Mouse (Mus musculus) ovary, postnatal 36 days (tissue): ENCODE results near the gene Cd200r1.
A peak's percentile ranks its signal among the peaks of the same experiment; 100 is the strongest.

Experiments used
- DNase-seq: peaks from one replicate; pipeline ENCODE4 v3.0.0; 2022; ENCODE audit warnings: low spot score, mixed read lengths

Gene Cd200r1

GRCm38 (mm10) chr16:44765555-44766319 lies at the start of gene Cd200r1:
Cd200r1 (plus strand) TSS chr16:44765736.
- no peak for DNase-seq

- DNase-seq, result no peak
These were observed 49.0 kb upstream of the Cd200r1 start for GRCm38 (mm10) chr16:44716305-44717140.

- DNase-seq, result no peak
These were observed 48.3 kb upstream of the Cd200r1 start for GRCm38 (mm10) chr16:44717141-44717634.

GRCm38 (mm10) chr16:44717838-44718237 lies 47.7 kb upstream of the Cd200r1 start:
- DNase-seq, result no peak

GRCm38 (mm10) chr16:44719349-44719748 lies 46.2 kb upstream of the Cd200r1 start:
- no peak for DNase-seq

- DNase-seq, result no peak
These were observed 45.0 kb upstream of the Cd200r1 start for GRCm38 (mm10) chr16:44720518-44720917.

- DNase-seq, result no peak
These were observed 42.9 kb upstream of the Cd200r1 start for GRCm38 (mm10) chr16:44722666-44723065.

- DNase-seq, result peak; percentile 94
These were observed 41.3 kb upstream of the Cd200r1 start, which contains the start of gene Nepro for GRCm38 (mm10) chr16:44724083-44724787. Nepro (plus strand) TSS chr16:44724301.

GRCm38 (mm10) chr16:44724847-44725246 lies 40.7 kb upstream of the Cd200r1 start:
- DNase-seq, result peak; percentile 20

GRCm38 (mm10) chr16:44725286-44726223 lies 40.0 kb upstream of the Cd200r1 start:
- peak; percentile 22 for DNase-seq

GRCm38 (mm10) chr16:44727525-44727924 lies 38.0 kb upstream of the Cd200r1 start:
- no peak for DNase-seq

GRCm38 (mm10) chr16:44734059-44734458 lies 31.5 kb upstream of the Cd200r1 start:
- no peak for DNase-seq

GRCm38 (mm10) chr16:44735676-44736075 lies 29.9 kb upstream of the Cd200r1 start:
- no peak for DNase-seq

- no peak for DNase-seq
These were observed 29.4 kb upstream of the Cd200r1 start for GRCm38 (mm10) chr16:44736118-44736517.

GRCm38 (mm10) chr16:44742753-44743152 lies 22.8 kb upstream of the Cd200r1 start:
- DNase-seq, result no peak

GRCm38 (mm10) chr16:44745471-44745865 lies 20.1 kb upstream of the Cd200r1 start:
- DNase-seq, result no peak

- DNase-seq, result peak; percentile 76
These were observed 19.5 kb upstream of the Cd200r1 start, which contains the start of gene Gtpbp8 for GRCm38 (mm10) chr16:44745866-44746562. Gtpbp8 (minus strand) TSS chr16:44746363.

- no peak for DNase-seq
These were observed 17.5 kb upstream of the Cd200r1 start for GRCm38 (mm10) chr16:44748007-44748406.

GRCm38 (mm10) chr16:44757700-44758099 lies 7.8 kb upstream of the Cd200r1 start:
- DNase-seq, result no peak

- no peak for DNase-seq
These were observed 3.7 kb upstream of the Cd200r1 start for GRCm38 (mm10) chr16:44761811-44762210.
